Mouse (Mus musculus) liver, embryonic 12.5 days (tissue): Measurements from ENCODE around the gene Fbxl13. TPM values are rescaled to one million over a fixed set of nuclear protein-coding genes. Genes with fewer than 3 reads are reported as not detected.

Experiments used
- ATAC-seq: fragments of 200-750 bp; cut with Nextera tagmentation; 2 replicates; pipeline ENCODE4 v1.8.0; 2017; ENCODE audit warnings: moderate number of reproducible peaks, mild to moderate bottlenecking, moderate library complexity
- H3K27ac ChIP-seq: fragments of 300-500 bp; sonication (generic); 2 replicates; pipeline ENCODE4 v1.5.1; 2016; ENCODE audit warnings: mild to moderate bottlenecking
- H3K27me3 ChIP-seq: fragments of 300-500 bp; sonication (generic); replicated peaks from 2 replicates; pipeline ENCODE4 v1.6.1; 2016; ENCODE audit warnings: mild to moderate bottlenecking, moderate library complexity
- H3K36me3 ChIP-seq: fragments of 300-500 bp; sonication (generic); 2 replicates; pipeline ENCODE4 v1.6.1; 2016; ENCODE audit warnings: mild to moderate bottlenecking, moderate library complexity
- H3K4me1 ChIP-seq: fragments of 300-500 bp; sonication (generic); 2 replicates; pipeline ENCODE4 v1.6.1; 2016
- H3K4me2 ChIP-seq: fragments of 300-500 bp; sonication (generic); 2 replicates; pipeline ENCODE4 v1.6.1; 2016; ENCODE audit warnings: mild to moderate bottlenecking, moderate library complexity
- H3K4me3 ChIP-seq: fragments of 300-500 bp; sonication (generic); 2 replicates; pipeline ENCODE4 v1.5.1; 2016; ENCODE audit warnings: mild to moderate bottlenecking, moderate library complexity
- H3K9ac ChIP-seq: fragments of 300-500 bp; sonication (generic); 2 replicates; pipeline ENCODE4 v1.6.1; 2016; ENCODE audit warnings: mild to moderate bottlenecking, moderate library complexity
- H3K9me3 ChIP-seq: fragments of 300-500 bp; sonication (generic); replicated peaks from 2 replicates; pipeline ENCODE4 v1.6.1; 2016; ENCODE audit warnings: mild to moderate bottlenecking, moderate library complexity
- WGBS: fragments of 180-500 bp; shearing (Covaris S2); methylation state at CpG from one replicate; pipeline ENCODE4 v1.1.7; 2016; ENCODE audit not compliant: insufficient replicate concordance; 5-methylcytosine and 5-hydroxymethylcytosine counted together
- polyA plus RNA-seq: library from polyadenylated mRNA; unstranded; fragments of >200 nt; fragmentation: Nextera tagmentation; extraction: Ambion mirVana; gene quantifications from 2 replicates; pipeline ENCODE4 v1.2.1, GENCODE M21; 2016

Fbxl13 gene
- polyA plus RNA-seq, 1 experiment from 2014 or later = 0.23 TPM

GRCm38 (mm10) chr5:21487306-21487705 is 158.1 kb downstream of the Fbxl13 start:
- 68% methylated on average over 3 of the region's 3 CpGs for WGBS
- H3K4me3 ChIP-seq = no peak overlapping the region
- no peak overlapping the region for H3K9ac ChIP-seq
- no peaks in the 10 kb centered on the region for H3K36me3 ChIP-seq
- H3K27ac ChIP-seq = no peak overlapping the region
- no peaks in the 10 kb centered on the region for H3K27me3 ChIP-seq
- H3K4me2 ChIP-seq = no peak overlapping the region
- no peaks in the 10 kb centered on the region for H3K9me3 ChIP-seq
- H3K4me1 ChIP-seq = no peaks in the 10 kb centered on the region
- ATAC-seq = no peak

- no peak overlapping the region for H3K4me3 ChIP-seq
- H3K27me3 ChIP-seq = no peaks in the 10 kb centered on the region
- no peak overlapping the region for H3K9ac ChIP-seq
- no peaks in the 10 kb centered on the region for H3K9me3 ChIP-seq
- no peak overlapping the region for H3K27ac ChIP-seq
- no peak for ATAC-seq
- 54% methylated on average over 5 of the region's 5 CpGs for WGBS
- no peak overlapping the region for H3K4me2 ChIP-seq
- H3K4me1 ChIP-seq = no peaks in the 10 kb centered on the region
- H3K36me3 ChIP-seq = no peaks in the 10 kb centered on the region
Observed at GRCm38 (mm10) chr5:21486798-21487197, 158.6 kb downstream of the Fbxl13 start.

GRCm38 (mm10) chr5:21485197-21485829 is 160.1 kb downstream of the Fbxl13 start:
- Histone ChIP-seq H3K27me3 (no peaks in the 10 kb centered on the region), H3K9me3 (no peaks in the 10 kb centered on the region), H3K27ac (no peak overlapping the region), H3K4me2 (no peak overlapping the region), H3K4me1 (no peaks in the 10 kb centered on the region), H3K36me3 (peaks cover 9% of the 10 kb centered on the region), H3K4me3 (no peak overlapping the region), H3K9ac (no peak overlapping the region)
- ATAC-seq = no peak
- WGBS = 68% methylated on average over 8 of the region's 8 CpGs

GRCm38 (mm10) chr5:21483275-21483674 is 162.2 kb downstream of the Fbxl13 start:
- Histone ChIP-seq H3K9me3 (no peaks in the 10 kb centered on the region), H3K27ac (no peak overlapping the region), H3K4me1 (no peaks in the 10 kb centered on the region), H3K9ac (no peak overlapping the region), H3K4me3 (no peak overlapping the region), H3K4me2 (no peak overlapping the region), H3K27me3 (no peaks in the 10 kb centered on the region), H3K36me3 (peaks cover 12% of the 10 kb centered on the region)
- no peak for ATAC-seq
- WGBS = 83% methylated on average over 8 of the region's 8 CpGs

GRCm38 (mm10) chr5:21482446-21483222 is 162.8 kb downstream of the Fbxl13 start:
- H3K4me3 ChIP-seq = no peak overlapping the region
- H3K4me1 ChIP-seq = no peaks in the 10 kb centered on the region
- H3K27me3 ChIP-seq = no peaks in the 10 kb centered on the region
- H3K4me2 ChIP-seq = no peak overlapping the region
- H3K27ac ChIP-seq = no peak overlapping the region
- WGBS = 59% methylated on average over 11 of the region's 11 CpGs
- no peaks in the 10 kb centered on the region for H3K9me3 ChIP-seq
- no peak for ATAC-seq
- no peak overlapping the region for H3K9ac ChIP-seq
- peaks cover 13% of the 10 kb centered on the region for H3K36me3 ChIP-seq

GRCm38 (mm10) chr5:21481521-21481920 is 163.9 kb downstream of the Fbxl13 start:
- no peaks in the 10 kb centered on the region for H3K9me3 ChIP-seq
- no peak for ATAC-seq
- H3K9ac ChIP-seq = no peak overlapping the region
- H3K27me3 ChIP-seq = no peaks in the 10 kb centered on the region
- H3K27ac ChIP-seq = no peak overlapping the region
- no peak overlapping the region for H3K4me3 ChIP-seq
- 86% methylated on average over 6 of the region's 6 CpGs for WGBS
- no peaks in the 10 kb centered on the region for H3K4me1 ChIP-seq
- no peak overlapping the region for H3K4me2 ChIP-seq
- H3K36me3 ChIP-seq = peaks cover 13% of the 10 kb centered on the region

- no peaks in the 10 kb centered on the region for H3K9me3 ChIP-seq
- 61% methylated on average over 5 of the region's 5 CpGs for WGBS
- H3K4me3 ChIP-seq = no peak overlapping the region
- no peak overlapping the region for H3K9ac ChIP-seq
- H3K36me3 ChIP-seq = peaks cover 13% of the 10 kb centered on the region
- no peaks in the 10 kb centered on the region for H3K4me1 ChIP-seq
- H3K4me2 ChIP-seq = no peak overlapping the region
- H3K27ac ChIP-seq = no peak overlapping the region
- ATAC-seq = no peak
- H3K27me3 ChIP-seq = no peaks in the 10 kb centered on the region
Observed at GRCm38 (mm10) chr5:21479746-21480145, 165.7 kb downstream of the Fbxl13 start.

GRCm38 (mm10) chr5:21478428-21478827 is 167.0 kb downstream of the Fbxl13 start:
- H3K4me2 ChIP-seq = no peak overlapping the region
- H3K9ac ChIP-seq = no peak overlapping the region
- peaks cover 13% of the 10 kb centered on the region for H3K36me3 ChIP-seq
- H3K4me1 ChIP-seq = no peaks in the 10 kb centered on the region
- H3K9me3 ChIP-seq = no peaks in the 10 kb centered on the region
- no peaks in the 10 kb centered on the region for H3K27me3 ChIP-seq
- no peak for ATAC-seq
- H3K27ac ChIP-seq = no peak overlapping the region
- 86% methylated on average over 5 of the region's 5 CpGs for WGBS
- H3K4me3 ChIP-seq = no peak overlapping the region

- H3K36me3 ChIP-seq = no peaks in the 10 kb centered on the region
- H3K27ac ChIP-seq = no peak overlapping the region
- no peak overlapping the region for H3K4me3 ChIP-seq
- 85% methylated on average over 12 of the region's 12 CpGs for WGBS
- no peaks in the 10 kb centered on the region for H3K27me3 ChIP-seq
- H3K9me3 ChIP-seq = no peaks in the 10 kb centered on the region
- H3K4me1 ChIP-seq = no peaks in the 10 kb centered on the region
- H3K9ac ChIP-seq = no peak overlapping the region
- H3K4me2 ChIP-seq = no peak overlapping the region
- ATAC-seq = no peak
Observed at GRCm38 (mm10) chr5:21468100-21468499, 177.3 kb downstream of the Fbxl13 start.

- Histone ChIP-seq H3K4me1 (no peaks in the 10 kb centered on the region), H3K36me3 (no peaks in the 10 kb centered on the region), H3K9ac (no peak overlapping the region), H3K27ac (no peak overlapping the region), H3K27me3 (no peaks in the 10 kb centered on the region), H3K4me3 (no peak overlapping the region), H3K4me2 (no peak overlapping the region), H3K9me3 (no peaks in the 10 kb centered on the region)
- ATAC-seq = no peak
- WGBS = 68% methylated on average over 7 of the region's 7 CpGs
Observed at GRCm38 (mm10) chr5:21467387-21467786, 178.0 kb downstream of the Fbxl13 start.

GRCm38 (mm10) chr5:21440833-21441530 is 204.5 kb downstream of the Fbxl13 start:
- WGBS = 62% methylated on average over 8 of the region's 8 CpGs
- Histone ChIP-seq H3K9me3 (no peaks in the 10 kb centered on the region), H3K4me3 (no peak overlapping the region), H3K4me2 (no peak overlapping the region), H3K27ac (no peak overlapping the region), H3K4me1 (no peaks in the 10 kb centered on the region), H3K27me3 (no peaks in the 10 kb centered on the region), H3K9ac (no peak overlapping the region), H3K36me3 (peaks cover 22% of the 10 kb centered on the region; the same call in 1 of the 2 replicates)
- ATAC-seq = no peak

GRCm38 (mm10) chr5:21439446-21440110 is 205.9 kb downstream of the Fbxl13 start:
- Histone ChIP-seq H3K27me3 (no peaks in the 10 kb centered on the region), H3K4me3 (no peak overlapping the region), H3K9ac (no peak overlapping the region), H3K27ac (no peak overlapping the region), H3K4me2 (no peak overlapping the region), H3K9me3 (no peaks in the 10 kb centered on the region), H3K36me3 (peaks cover 26% of the 10 kb centered on the region; the same call in 1 of the 2 replicates), H3K4me1 (no peaks in the 10 kb centered on the region)
- WGBS = 81% methylated on average over 7 of the region's 7 CpGs
- ATAC-seq = no peak
